Mouse (Mus musculus) megakaryocyte, embryonic 14.5 days (primary cell): Measurements from ENCODE around the gene Iars.

Source experiments
- FLI1 ChIP-seq: IDR thresholded peaks from 2 replicates; pipeline ENCODE4 v1.6.1; 2012; ENCODE audit warnings: low read length, inconsistent platforms, mixed read lengths
- GATA1 ChIP-seq: IDR thresholded peaks from 3 replicates; pipeline ENCODE4 v1.6.1; 2012; ENCODE audit warnings: mixed read lengths, low read length, inconsistent platforms, borderline replicate concordance

DNA sequence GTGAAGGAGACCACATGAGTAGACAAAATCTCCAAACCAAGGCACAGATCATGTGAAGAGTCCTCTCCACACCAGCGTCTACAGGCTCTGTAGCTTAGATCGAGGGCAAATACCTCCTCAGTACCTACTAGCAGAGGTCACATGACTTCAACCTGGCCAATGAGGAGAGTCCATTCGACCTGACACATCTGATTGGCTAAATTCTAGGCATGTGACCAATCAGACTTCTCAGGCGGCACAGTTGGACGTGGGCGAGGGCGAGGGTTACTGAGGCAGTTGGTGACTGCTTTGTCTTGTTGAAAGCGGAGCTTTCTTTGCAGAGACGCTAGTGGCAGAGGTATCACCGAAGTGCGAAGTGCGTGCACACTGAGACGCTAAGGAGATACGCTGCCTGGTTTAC, 80.3 kb downstream of the Iars start:
- no peak for TF ChIP-seq GATA1
- TF ChIP-seq FLI1: no peak
